Mouse (Mus musculus) myocyte (in vitro differentiated cells): ENCODE measurements at regions not wholly inside any gene's neighbourhood (a gene's known extent, or its start where the extent isn't known, plus 50 kb on each side); places are given as distances from the start of the nearest gene placed in this dataset.

Experiments used
- H3K27me3 ChIP-seq: one replicate; pipeline ENCODE4 v1.6.1; 2011; ENCODE audit not compliant: control insufficient read depth, insufficient read depth, insufficient read length
- H3K36me3 ChIP-seq: one replicate; pipeline ENCODE4 v1.6.1; 2011; ENCODE audit not compliant: control insufficient read depth, insufficient read depth
- H3K4me2 ChIP-seq: one replicate; pipeline ENCODE4 v1.6.1; 2011; ENCODE audit warnings: low read depth, control low read depth
- H3K4me3 ChIP-seq: one replicate; pipeline ENCODE4 v1.5.1; 2011; ENCODE audit warnings: mild to moderate bottlenecking, control low read depth, moderate library complexity
- H3K79me2 ChIP-seq: one replicate; pipeline ENCODE4 v1.6.1; 2011; ENCODE audit not compliant: control insufficient read depth, insufficient read depth
- H3ac ChIP-seq: one replicate; pipeline ENCODE4 v1.6.1; 2011; ENCODE audit not compliant: control insufficient read depth, insufficient read length
- CEBPB ChIP-seq: IDR thresholded peaks from 2 replicates; pipeline ENCODE4 v1.6.1; 2011; ENCODE audit warnings: mild to moderate bottlenecking, moderate library complexity; ENCODE audit not compliant: poor library complexity, insufficient read depth, severe bottlenecking
- E2F4 ChIP-seq: IDR thresholded peaks from one replicate; pipeline ENCODE4 v1.6.1; 2011; ENCODE audit warnings: mild to moderate bottlenecking, control low read depth, moderate library complexity; ENCODE audit not compliant: insufficient read depth
- MAX ChIP-seq: IDR thresholded peaks from one replicate; pipeline ENCODE4 v1.6.1; 2011; ENCODE audit warnings: low read depth, mild to moderate bottlenecking, control low read depth
- MYOD1 ChIP-seq, 3 experiments: IDR thresholded peaks; one replicate each; pipeline ENCODE4 v1.6.1; 2011; ENCODE audit warnings: control low read depth in 2 of 3, low read depth in 2 of 3, mild to moderate bottlenecking in 2 of 3, moderate library complexity in 1 of 3; ENCODE audit not compliant: insufficient read length in 2 of 3, control insufficient read depth in 1 of 3
- MYOG ChIP-seq, 3 experiments: IDR thresholded peaks; one replicate each; pipeline ENCODE4 v1.6.1; 2011; ENCODE audit warnings: control low read depth in 2 of 3, low read depth in 2 of 3, mild to moderate bottlenecking in 2 of 3; ENCODE audit not compliant: insufficient read length in 2 of 3, control insufficient read depth in 1 of 3, insufficient read depth in 1 of 3
- POLR2A ChIP-seq: IDR thresholded peaks from one replicate; pipeline ENCODE4 v1.6.1; 2011; ENCODE audit warnings: low read depth, mild to moderate bottlenecking, control low read depth, moderate library complexity; ENCODE audit not compliant: insufficient read length
- POLR2AphosphoS2 ChIP-seq: IDR thresholded peaks from one replicate; pipeline ENCODE4 v1.6.1; 2011; ENCODE audit warnings: low read depth, control low read depth; ENCODE audit not compliant: insufficient read length
- REST ChIP-seq: IDR thresholded peaks from one replicate; pipeline ENCODE4 v1.6.1; 2011; ENCODE audit warnings: mild to moderate bottlenecking, control low read depth, moderate library complexity; ENCODE audit not compliant: insufficient read depth, insufficient read length
- SRF ChIP-seq: IDR thresholded peaks from one replicate; pipeline ENCODE4 v1.6.1; 2011; ENCODE audit warnings: low read depth; ENCODE audit not compliant: control insufficient read depth, insufficient read length
- TCF12 ChIP-seq: IDR thresholded peaks from one replicate; pipeline ENCODE4 v1.6.1; 2011; ENCODE audit warnings: mild to moderate bottlenecking, control low read depth; ENCODE audit not compliant: poor library complexity, insufficient read depth, severe bottlenecking
- TCF3 ChIP-seq: IDR thresholded peaks from one replicate; pipeline ENCODE4 v1.6.1; 2011; ENCODE audit warnings: low read depth, control low read depth; ENCODE audit not compliant: insufficient read length
- USF1 ChIP-seq: IDR thresholded peaks from one replicate; pipeline ENCODE4 v1.6.1; 2011; ENCODE audit warnings: low read depth, mild to moderate bottlenecking, control low read depth, moderate library complexity

- no peaks in the 10 kb centered on the region for H3K79me2 ChIP-seq
- H3K4me3 ChIP-seq: no peak overlapping the region
- H3K4me2 ChIP-seq: no peak overlapping the region
- no peak for TF ChIP-seq CEBPB
- no peak for TF ChIP-seq POLR2A
- no peak for TF ChIP-seq POLR2AphosphoS2
- no peak for TF ChIP-seq REST
- no peak for TF ChIP-seq MAX
- peak; percentile 79 to 87 (median 86) for TF ChIP-seq MYOD1 (IDR thresholded peaks at IDR 0.05; ENCODE audit: control insufficient read depth in 1 of 3, insufficient read length in 2 of 3, low read depth in 2 of 3)
- TF ChIP-seq MYOG (IDR thresholded peaks at IDR 0.05; ENCODE audit: control insufficient read depth in 1 of 3, insufficient read depth in 1 of 3, insufficient read length in 2 of 3, low read depth in 2 of 3): peak in 2 of 3 experiments; percentile 64 to 78
- TF ChIP-seq TCF3: no peak
- no peak for TF ChIP-seq USF1
- TF ChIP-seq E2F4: no peak
- no peak for TF ChIP-seq SRF
- TF ChIP-seq TCF12: peak; percentile 79
- no peak overlapping the region for H3ac ChIP-seq
- no peaks in the 10 kb centered on the region for H3K27me3 ChIP-seq
- no peaks in the 10 kb centered on the region for H3K36me3 ChIP-seq
Measured at GRCm38 (mm10) chr13:107078085-107078484, 56.2 kb upstream of the Kif2a start.

DNA sequence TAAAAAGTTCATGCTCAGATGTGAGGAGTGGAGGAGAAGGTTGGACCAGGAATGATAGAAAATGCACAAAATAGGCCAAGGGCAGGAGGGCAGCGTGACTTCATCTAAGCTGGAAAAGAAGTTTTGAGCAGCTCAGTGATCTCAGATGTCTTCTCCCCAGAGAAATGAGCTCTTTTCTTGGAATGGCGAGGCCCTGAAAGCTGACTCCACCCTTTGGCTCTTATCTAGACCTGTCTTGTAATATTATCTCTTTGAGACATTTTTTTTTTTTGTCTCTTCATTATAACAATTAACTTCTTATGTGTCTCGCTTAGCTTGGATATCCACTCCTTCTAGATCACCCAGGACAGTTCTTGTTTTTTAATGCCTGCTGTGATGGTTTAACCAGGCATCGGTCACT is 53.0 kb upstream of the Kif2a start:
- Histone ChIP-seq H3K4me3 (no peak overlapping the region), H3ac (no peak overlapping the region), H3K27me3 (no peaks in the 10 kb centered on the region), H3K4me2 (no peak overlapping the region), H3K79me2 (no peaks in the 10 kb centered on the region), H3K36me3 (no peaks in the 10 kb centered on the region)
- TF ChIP-seq MYOG (IDR thresholded peaks at IDR 0.05; ENCODE audit: control insufficient read depth in 1 of 3, insufficient read depth in 1 of 3, insufficient read length in 2 of 3, low read depth in 2 of 3): no peak
- no peak for TF ChIP-seq TCF3
- no peak for TF ChIP-seq CEBPB
- no peak for TF ChIP-seq POLR2A
- no peak for TF ChIP-seq MYOD1 (IDR thresholded peaks at IDR 0.05; ENCODE audit: control insufficient read depth in 1 of 3, insufficient read length in 2 of 3, low read depth in 2 of 3)
- no peak for TF ChIP-seq TCF12
- TF ChIP-seq POLR2AphosphoS2: no peak
- TF ChIP-seq REST: no peak
- TF ChIP-seq MAX: no peak
- no peak for TF ChIP-seq E2F4
- no peak for TF ChIP-seq SRF

DNA sequence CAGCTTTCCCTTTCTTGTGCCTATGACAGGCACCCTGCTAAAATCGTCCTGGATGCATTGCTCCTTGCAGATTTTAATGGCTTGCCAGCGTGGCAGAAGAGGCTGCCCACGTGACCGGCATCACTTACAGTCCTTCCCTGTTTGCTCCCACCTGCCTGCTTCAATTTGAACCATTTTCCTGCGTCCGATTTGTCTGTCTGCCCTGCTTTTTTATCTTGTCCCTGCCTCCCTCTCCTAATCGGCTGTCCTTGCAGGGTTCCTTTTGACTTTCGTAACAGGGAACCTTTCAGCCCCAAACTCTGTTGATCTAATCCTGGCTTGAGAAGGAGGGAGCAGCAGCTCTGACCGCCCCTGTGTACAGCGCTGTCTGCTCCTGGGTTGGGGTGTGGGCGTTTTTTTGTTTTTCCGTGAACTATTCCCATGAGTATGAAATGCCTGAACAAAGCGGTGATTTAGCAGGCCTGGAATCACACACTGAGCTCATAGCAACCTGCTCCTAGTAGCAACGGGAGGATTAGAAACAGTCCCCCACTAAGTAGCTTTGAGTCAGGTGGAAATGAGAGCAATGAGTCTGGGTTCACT is 51.2 kb upstream of the Kif2a start:
- no peak overlapping the region for H3K4me3 ChIP-seq

GRCm38 (mm10) chr13:107072345-107073038 is 50.6 kb upstream of the Kif2a start:
- H3ac ChIP-seq: no peak overlapping the region
- no peaks in the 10 kb centered on the region for H3K36me3 ChIP-seq
- no peaks in the 10 kb centered on the region for H3K27me3 ChIP-seq
- TF ChIP-seq REST: no peak
- no peak for TF ChIP-seq POLR2A
- no peak for TF ChIP-seq TCF3
- no peak for TF ChIP-seq MAX
- TF ChIP-seq MYOD1 (IDR thresholded peaks at IDR 0.05; ENCODE audit: control insufficient read depth in 1 of 3, insufficient read length in 2 of 3, low read depth in 2 of 3): no peak
- TF ChIP-seq USF1: no peak
- no peak for TF ChIP-seq MYOG (IDR thresholded peaks at IDR 0.05; ENCODE audit: control insufficient read depth in 1 of 3, insufficient read depth in 1 of 3, insufficient read length in 2 of 3, low read depth in 2 of 3)
- no peak for TF ChIP-seq E2F4
- no peak for TF ChIP-seq CEBPB
- TF ChIP-seq POLR2AphosphoS2: no peak
- no peak for TF ChIP-seq TCF12
- H3K4me3 ChIP-seq: no peak overlapping the region
- peak overlapping the region; percentile 54 for H3K4me2 ChIP-seq
- no peaks in the 10 kb centered on the region for H3K79me2 ChIP-seq

More for the DNA sequence above, 51.2 kb upstream of the Kif2a start:
- Histone ChIP-seq H3K4me2 (peak overlapping the region; percentile 54), H3ac (no peak overlapping the region), H3K36me3 (no peaks in the 10 kb centered on the region), H3K79me2 (no peaks in the 10 kb centered on the region), H3K27me3 (no peaks in the 10 kb centered on the region)
- TF ChIP-seq POLR2AphosphoS2 (no peak), USF1 (peak; percentile 68)
